Comparison of ENCODE assay signal across 11 mouse cellular contexts in the genomic region with DNA sequence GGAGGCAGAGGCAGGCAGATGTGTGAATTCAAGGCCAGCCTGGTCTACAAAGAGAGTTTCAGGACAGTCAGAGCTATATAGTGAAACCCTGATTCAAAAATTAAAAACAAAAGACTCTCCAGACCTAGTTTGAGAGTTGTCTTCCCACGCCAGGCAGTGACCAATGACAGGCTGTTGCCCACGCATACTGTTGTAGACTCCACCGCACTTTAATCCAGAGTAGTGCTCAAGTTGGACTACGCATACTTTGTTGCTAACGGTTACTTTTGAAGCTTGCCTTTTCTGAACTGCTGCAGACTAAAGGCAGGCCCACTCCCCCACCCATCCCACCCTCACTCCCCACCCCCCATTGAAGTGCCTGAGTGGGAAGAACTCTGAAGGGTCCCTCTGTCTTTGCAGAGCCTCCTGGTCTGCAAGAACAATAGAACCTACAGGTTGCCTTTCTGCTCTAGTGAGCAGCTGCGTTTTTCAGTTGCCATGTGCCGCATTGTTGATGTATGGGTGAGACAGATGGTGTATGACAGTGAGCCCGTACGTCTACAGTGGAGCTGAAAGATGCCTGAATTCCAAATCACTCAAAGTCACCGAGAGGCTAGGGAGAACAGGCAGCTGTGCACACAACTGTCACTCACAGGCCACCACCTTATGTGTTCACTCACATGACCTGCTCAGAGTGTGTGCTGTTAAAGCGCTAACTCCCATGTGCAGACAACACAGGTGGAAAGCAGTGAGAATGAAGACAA. TPM values are rescaled to one million over a fixed set of nuclear protein-coding genes. Genes with fewer than 3 reads are reported as not detected.
DNase-seq lines count a peak whose midpoint lies in the region; ATAC-seq and TF ChIP-seq lines count a peak whose summit lies in the region.
"Had no signal": no experiment of that assay in that cellular context is flagged by ENCODE, and none has a peak within 500 bp of the region (broad histone marks: within the 10 kb centered on the region; RNA-seq: fewer than 3 reads in every experiment).

No protein-coding gene starts in this region.

- H3K27me3 ChIP-seq in forebrain, embryonic 14.5 days (replicated peaks; ENCODE audit: control insufficient read depth, insufficient read depth, low read length): no peaks in the 10 kb centered on the region
- no peaks in the 10 kb centered on the region for H3K27me3 ChIP-seq in limb, embryonic 14.5 days (ENCODE audit: control insufficient read depth, insufficient read depth, low read length)
- H3K27me3 ChIP-seq: kidney, embryonic 15.5 days; Patski had no signal

- no peak overlapping the region for H3K4me3 ChIP-seq in forebrain, embryonic 14.5 days (ENCODE audit: low read depth, low read length)
- no peak overlapping the region for H3K4me3 ChIP-seq in limb, embryonic 14.5 days (replicated peaks; ENCODE audit: low read length)
- H3K4me3 ChIP-seq: kidney, embryonic 15.5 days had no signal

- no peak overlapping the region for H3K9ac ChIP-seq in forebrain, embryonic 14.5 days (ENCODE audit: low read length)
- H3K9ac ChIP-seq in limb, embryonic 14.5 days (ENCODE audit: low read depth, low read length, severe bottlenecking): no peak overlapping the region
- H3K9ac ChIP-seq: kidney, embryonic 15.5 days; liver, embryonic 14.5 days had no signal

- H3K36me3 ChIP-seq in forebrain, embryonic 14.5 days (ENCODE audit: control insufficient read depth, insufficient read depth, low read length): peaks cover 35% of the 10 kb centered on the region
- peaks cover 36% of the 10 kb centered on the region for H3K36me3 ChIP-seq in limb, embryonic 14.5 days (ENCODE audit: control insufficient read depth, insufficient read depth, low read length)

- no peak overlapping the region for H3K4me2 ChIP-seq in forebrain, embryonic 14.5 days (ENCODE audit: low read length)
- no peak overlapping the region for H3K4me2 ChIP-seq in limb, embryonic 14.5 days (replicated peaks; ENCODE audit: low read depth, low read length, severe bottlenecking)
- H3K4me2 ChIP-seq: kidney, embryonic 15.5 days had no signal

- intact Hi-C loops in left cerebral cortex, postnatal 25 days (cut with DNase I): no loop called here
- intact Hi-C loops in left cerebral cortex, postnatal 10 days (cut with DNase I): no loop called here

- ATAC-seq in forebrain, embryonic 14.5 days: peak; percentile 88
- ATAC-seq in limb, embryonic 14.5 days (ENCODE audit: low FRiP score, low read depth): peak; percentile 78
- ATAC-seq: Patski had no signal

- peak; percentile 9 to 48 for DNase-seq in left cerebral cortex, postnatal 25 days (ENCODE audit: low spot score in 2 of 2)
- DNase-seq in left cerebral cortex, postnatal 10 days (ENCODE audit: extremely low spot score in 1 of 2, low spot score in 2 of 2): no peak
- peak; percentile 67 for DNase-seq in forebrain, embryonic 14.5 days (ENCODE audit: low spot score)
- DNase-seq in limb, embryonic 14.5 days (ENCODE audit: low spot score): peak; percentile 10
- peak; percentile 75 for DNase-seq in retina, embryonic 14.5 days (ENCODE audit: low spot score)
- DNase-seq in spleen, postnatal 4 days (ENCODE audit: low spot score in 2 of 2): no peak
- DNase-seq in gastrocnemius, postnatal 25 days: no peak
- DNase-seq in lung, adult 18-20 months: no peak

- TF ChIP-seq POLR2A in limb, embryonic 14.5 days (IDR thresholded peaks at IDR 0.05; ENCODE audit: borderline replicate concordance, extremely low read depth, insufficient read depth, insufficient read length): no peak

- WGBS in forebrain, embryonic 14.5 days: 27% methylated on average over 11 of the region's 11 CpGs
- WGBS in limb, embryonic 14.5 days: 88% methylated on average over 11 of the region's 11 CpGs

- no peaks in the 10 kb centered on the region for H3K9me3 ChIP-seq in forebrain, embryonic 14.5 days (replicated peaks; ENCODE audit: control insufficient read depth, low read length)
- no peaks in the 10 kb centered on the region for H3K9me3 ChIP-seq in limb, embryonic 14.5 days (ENCODE audit: control insufficient read depth, low read length)
- H3K9me3 ChIP-seq: kidney, embryonic 15.5 days had no signal

- no peaks in the 10 kb centered on the region for H3K4me1 ChIP-seq in forebrain, embryonic 14.5 days (ENCODE audit: control insufficient read depth, insufficient read depth, low read length)
- H3K4me1 ChIP-seq in limb, embryonic 14.5 days (ENCODE audit: control insufficient read depth, insufficient read depth, low read length): no peaks in the 10 kb centered on the region
- H3K4me1 ChIP-seq: kidney, embryonic 15.5 days had no signal

- peak overlapping the region; percentile 39; the same call in 1 of the 2 replicates for H3K27ac ChIP-seq in forebrain, embryonic 14.5 days (ENCODE audit: low read depth, low read length)
- no peak overlapping the region for H3K27ac ChIP-seq in limb, embryonic 14.5 days (replicated peaks; ENCODE audit: low read depth, low read length)
- H3K27ac ChIP-seq: kidney, embryonic 15.5 days; liver, embryonic 14.5 days had no signal

RNA-seq across cellular contexts. Expression of gene Ogfod1, which starts 29.3 kb away (rescaled TPM):
- 10 to 100 TPM; 86.6 to 96.8 TPM for total RNA-seq in left cerebral cortex, postnatal 25 days (2021)
- total RNA-seq in left cerebral cortex, postnatal 10 days (2021): 10 to 100 TPM; 36.7 to 38.1 TPM
- polyA plus RNA-seq in forebrain, embryonic 14.5 days (2014; fragmentation: Nextera tagmentation; extraction: Ambion mirVana): 9.8 and 13.4 TPM in 2 replicates
- polyA plus RNA-seq in limb, embryonic 14.5 days (2012; rRNA removed): 13.4 and 13.5 TPM in 2 replicates
- polyA plus RNA-seq in limb, embryonic 14.5 days (2014; fragmentation: Nextera tagmentation; extraction: Ambion mirVana): 17.3 and 18.7 TPM in 2 replicates
- 10 to 100 TPM; 21.5 to 22.8 TPM for total RNA-seq in gastrocnemius, postnatal 25 days (2021)

RNA-seq across cellular contexts. Expression of gene Nudt21, which starts 29.5 kb away (rescaled TPM):
- 10 to 100 TPM; 47.4 to 52.3 TPM for total RNA-seq in left cerebral cortex, postnatal 25 days (2021)
- total RNA-seq in left cerebral cortex, postnatal 10 days (2021): 10 to 100 TPM; 66.4 to 75.8 TPM
- polyA plus RNA-seq in forebrain, embryonic 14.5 days (2014; fragmentation: Nextera tagmentation; extraction: Ambion mirVana): 165 and 171 TPM in 2 replicates
- polyA plus RNA-seq in limb, embryonic 14.5 days (2012; rRNA removed): 47.2 and 79.3 TPM in 2 replicates
- 117 and 118 TPM in 2 replicates for polyA plus RNA-seq in limb, embryonic 14.5 days (2014; fragmentation: Nextera tagmentation; extraction: Ambion mirVana)
- total RNA-seq in gastrocnemius, postnatal 25 days (2021): 10 to 100 TPM; 10.5 to 11.9 TPM

RNA-seq across cellular contexts. Expression of gene Bbs2, which starts 32.4 kb away (rescaled TPM):
- total RNA-seq in left cerebral cortex, postnatal 25 days (2021): 10 to 100 TPM; 24.4 to 31.5 TPM
- total RNA-seq in left cerebral cortex, postnatal 10 days (2021): 10 to 100 TPM; 22.2 to 23.9 TPM
- polyA plus RNA-seq in forebrain, embryonic 14.5 days (2014; fragmentation: Nextera tagmentation; extraction: Ambion mirVana): 18.7 and 22.8 TPM in 2 replicates
- polyA plus RNA-seq in limb, embryonic 14.5 days (2012; rRNA removed): 26.1 and 27.3 TPM in 2 replicates
- polyA plus RNA-seq in limb, embryonic 14.5 days (2014; fragmentation: Nextera tagmentation; extraction: Ambion mirVana): 12.7 and 15.1 TPM in 2 replicates
- 1 to 10 TPM; 1.5 to 2.3 TPM for total RNA-seq in gastrocnemius, postnatal 25 days (2021)

RNA-seq across cellular contexts. Expression of gene Amfr, which starts 53.6 kb away (rescaled TPM):
- total RNA-seq in left cerebral cortex, postnatal 25 days (2021): 100 to 1,000 TPM; 114 to 115 TPM
- 100 to 1,000 TPM; 129 to 132 TPM for total RNA-seq in left cerebral cortex, postnatal 10 days (2021)
- polyA plus RNA-seq in forebrain, embryonic 14.5 days (2014; fragmentation: Nextera tagmentation; extraction: Ambion mirVana): 55.8 and 60.2 TPM in 2 replicates
- polyA plus RNA-seq in limb, embryonic 14.5 days (2012; rRNA removed): 56.9 and 79.0 TPM in 2 replicates
- polyA plus RNA-seq in limb, embryonic 14.5 days (2014; fragmentation: Nextera tagmentation; extraction: Ambion mirVana): 55.9 and 56.2 TPM in 2 replicates
- total RNA-seq in gastrocnemius, postnatal 25 days (2021): 10 to 100 TPM; 78.0 to 83.5 TPM

Comparison
In these comparisons a context has a peak if more than half of its experiments do, and no peak if none do; other contexts are left out.
1. DNase-seq: peak in left cerebral cortex, postnatal 25 days (2 of 2), forebrain, embryonic 14.5 days (single experiment), limb, embryonic 14.5 days (single experiment) and retina, embryonic 14.5 days (single experiment); none in left cerebral cortex, postnatal 10 days (0 of 2), spleen, postnatal 4 days (0 of 2), gastrocnemius, postnatal 25 days (single experiment) and lung, adult 18-20 months (0 of 2).
2. RNA of gene Bbs2, which starts 32.4 kb away (total RNA-seq): 24.4 to 31.5 TPM in left cerebral cortex, postnatal 25 days and 22.2 to 23.9 TPM in left cerebral cortex, postnatal 10 days; 1.5 to 2.3 TPM in gastrocnemius, postnatal 25 days; every median in the first group is over 4 times any median in the second.